Mouse (Mus musculus): ENCODE results near the gene Fry. TPM values are rescaled to one million over a fixed set of nuclear protein-coding genes. Genes with fewer than 3 reads are reported as not detected.

Gene Fry
- 2.0 and 3.2 TPM in 2 replicates for polyA plus RNA-seq (2015; fragmentation: Nextera tagmentation; extraction: Ambion mirVana)

DNA sequence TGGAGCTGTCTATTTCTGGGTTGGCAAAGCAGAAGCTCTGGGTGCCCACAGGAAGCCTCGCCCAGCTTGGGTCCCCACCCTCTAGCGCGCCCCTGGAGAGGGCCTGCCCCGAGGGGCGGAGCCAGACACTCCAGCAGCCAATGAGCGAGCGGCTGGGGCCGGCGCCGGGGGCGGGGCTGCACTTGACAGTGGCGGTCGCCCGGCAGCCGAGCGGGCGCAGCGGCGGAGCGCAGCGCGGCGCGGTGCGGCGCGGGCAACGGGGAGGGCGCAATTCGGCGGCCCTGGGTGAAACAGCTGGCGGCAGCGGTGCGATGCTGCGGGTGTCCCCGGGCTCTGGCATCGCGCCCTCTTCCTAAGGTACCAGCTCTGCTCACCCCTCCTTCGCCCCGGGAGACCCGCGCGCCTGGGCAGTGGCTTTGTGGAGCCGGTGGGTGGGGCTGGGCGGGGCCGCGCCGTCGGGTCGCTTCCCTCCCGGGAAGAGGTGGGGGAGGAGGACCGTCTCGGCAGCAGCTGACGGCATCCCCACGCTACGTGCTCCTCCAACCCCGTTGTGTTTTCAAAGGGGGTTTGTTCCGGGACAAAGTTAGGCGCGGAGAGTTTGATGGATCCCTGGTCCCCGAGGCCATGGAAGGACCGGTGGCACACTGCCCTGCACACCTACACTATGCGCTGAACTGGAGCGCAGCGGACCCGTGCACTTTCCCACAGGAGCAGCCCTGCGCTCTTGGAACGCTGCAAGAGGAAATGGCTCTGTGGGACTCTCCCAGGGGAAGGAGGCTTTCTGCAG is at the start of gene Fry:
Gene Fry (plus strand): TSS at position 191 of the 787 bp plus-strand sequence.
- TF ChIP-seq CTCF (IDR thresholded peaks at IDR 0.05; ENCODE audit: low read depth) (no peak), EP300 (IDR thresholded peaks at IDR 0.05; ENCODE audit: low read depth) (no peak)
- Histone ChIP-seq H3K4me1 (ENCODE audit: insufficient read depth) (peaks cover 22% of the 10 kb centered on the region), H3K36me3 (replicated peaks; ENCODE audit: insufficient read depth, low read length) (no peaks in the 10 kb centered on the region), H3K9me3 (ENCODE audit: low read length) (peaks cover 5% of the 10 kb centered on the region; the same call in 1 of the 2 replicates), H3K4me3 (ENCODE audit: low read depth, low read length) (peak within 1 kb of the TSS; percentile 71), H3K27ac (ENCODE audit: low read depth) (peak within 1 kb of the TSS; percentile 66), H3K4me2 (ENCODE audit: low read depth, low read length) (peak within 1 kb of the TSS; percentile 87), H3K27me3 (ENCODE audit: insufficient read depth, low read length) (no peaks in the 10 kb centered on the region), H3K9ac (replicated peaks) (peak within 1 kb of the TSS; percentile 69)
- ATAC-seq: peak; percentile 98
- under 1% methylated on average over 41 of the region's 68 CpGs for WGBS (ENCODE audit: insufficient replicate concordance)
- DNase-seq: peak; percentile 96

- H3K4me2 ChIP-seq (ENCODE audit: low read depth, low read length): no peak overlapping the region
- no peak for DNase-seq
- 16% methylated on average over 10 of the region's 10 CpGs for WGBS (ENCODE audit: insufficient replicate concordance)
Observed at GRCm38 (mm10) chr5:150070086-150070485, 48.4 kb upstream of the Fry start.

DNA sequence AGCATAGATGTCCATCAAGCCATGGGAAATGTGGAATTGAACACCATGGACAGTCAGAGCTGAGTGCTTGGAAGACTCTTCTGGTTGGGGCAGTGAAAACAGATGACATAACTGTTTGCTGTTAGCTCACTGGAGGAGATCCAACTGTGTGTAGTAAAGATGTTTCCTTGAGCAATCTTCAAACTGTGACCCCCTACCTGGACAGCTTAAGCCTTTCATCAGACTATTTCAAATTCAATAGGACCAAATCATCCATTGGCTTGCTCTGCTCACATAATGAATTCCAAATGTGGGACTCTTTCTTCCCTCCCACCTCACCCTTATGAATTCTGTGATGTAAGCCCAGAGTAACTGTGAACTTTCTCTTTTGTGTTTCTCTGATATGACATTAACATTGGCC is 46.7 kb upstream of the Fry start:
- no peaks in the 10 kb centered on the region for H3K36me3 ChIP-seq (replicated peaks; ENCODE audit: insufficient read depth, low read length)
- no peak overlapping the region for H3K9ac ChIP-seq (replicated peaks)

More at GRCm38 (mm10) chr5:150070086-150070485, 48.4 kb upstream of the Fry start:
- no peak for TF ChIP-seq EP300 (IDR thresholded peaks at IDR 0.05; ENCODE audit: low read depth)
- peak; percentile 24; the same call in 1 of the 2 replicates for TF ChIP-seq CTCF (IDR thresholded peaks at IDR 0.05; ENCODE audit: low read depth)
- Histone ChIP-seq H3K27ac (ENCODE audit: low read depth) (no peak overlapping the region), H3K4me1 (ENCODE audit: insufficient read depth) (no peaks in the 10 kb centered on the region), H3K9ac (replicated peaks) (no peak overlapping the region), H3K36me3 (replicated peaks; ENCODE audit: insufficient read depth, low read length) (no peaks in the 10 kb centered on the region), H3K4me3 (ENCODE audit: low read depth, low read length) (no peak overlapping the region), H3K27me3 (ENCODE audit: insufficient read depth, low read length) (no peaks in the 10 kb centered on the region), H3K9me3 (ENCODE audit: low read length) (no peaks in the 10 kb centered on the region)
- ATAC-seq: no peak

DNA sequence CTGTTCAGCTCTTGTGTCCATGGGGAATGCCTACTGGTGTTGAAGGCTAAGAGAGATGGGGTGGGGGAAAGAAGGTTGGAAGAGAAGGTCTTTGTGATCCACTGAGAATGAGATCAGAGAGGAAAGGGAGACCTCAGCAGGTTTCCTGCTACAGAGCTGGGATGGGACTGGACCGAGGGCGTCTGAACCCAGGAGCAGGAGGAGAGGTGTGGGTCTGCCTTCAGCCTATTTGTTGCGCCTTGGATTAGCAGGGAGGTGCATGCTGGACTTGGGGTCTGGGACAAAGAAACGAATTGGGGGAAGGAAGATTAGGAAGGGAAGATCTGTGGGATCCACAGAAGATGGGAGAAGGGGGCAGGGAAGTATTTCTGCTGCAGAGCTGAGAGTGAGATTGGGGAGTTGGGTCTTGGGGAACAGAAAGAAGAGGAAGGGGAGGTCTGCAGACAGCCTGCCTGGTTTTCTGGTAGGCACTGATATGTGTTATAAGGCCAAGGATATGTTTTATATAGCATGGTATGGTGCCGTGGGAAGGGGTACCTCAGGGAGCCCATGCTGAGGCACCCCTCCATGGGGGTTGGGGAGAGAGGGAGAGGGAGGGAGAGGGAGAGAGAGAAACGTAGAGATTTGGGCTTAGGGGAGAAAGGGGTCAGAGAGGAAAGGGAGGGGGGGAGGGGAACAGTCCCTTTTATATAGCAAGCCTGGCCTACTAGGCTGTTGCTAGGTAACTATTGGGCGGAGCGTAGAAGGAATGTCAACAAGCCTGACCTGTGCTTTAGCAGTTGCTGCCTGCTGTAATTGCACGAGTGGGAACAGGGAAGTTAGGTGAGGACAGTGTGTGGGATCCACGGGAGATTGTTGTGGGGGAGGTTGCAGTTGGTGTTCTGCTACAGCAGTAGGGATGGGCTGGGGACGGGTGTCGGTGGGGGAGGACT is 38.3 kb upstream of the Fry start:
- no peaks in the 10 kb centered on the region for H3K36me3 ChIP-seq (replicated peaks; ENCODE audit: insufficient read depth, low read length)
- H3K9me3 ChIP-seq (ENCODE audit: low read length): no peaks in the 10 kb centered on the region
- no peak for TF ChIP-seq EP300 (IDR thresholded peaks at IDR 0.05; ENCODE audit: low read depth)
- H3K4me3 ChIP-seq (ENCODE audit: low read depth, low read length): no peak overlapping the region
- no peaks in the 10 kb centered on the region for H3K27me3 ChIP-seq (ENCODE audit: insufficient read depth, low read length)
- no peaks in the 10 kb centered on the region for H3K4me1 ChIP-seq (ENCODE audit: insufficient read depth)
- no peak for ATAC-seq
- H3K27ac ChIP-seq (ENCODE audit: low read depth): no peak overlapping the region
- H3K9ac ChIP-seq (replicated peaks): no peak overlapping the region
- H3K4me2 ChIP-seq (ENCODE audit: low read depth, low read length): 0 out of 2 replicates have a peak overlapping the region, but pooled peaks have one; percentile 18
- 38% methylated on average over 12 of the region's 12 CpGs for WGBS (ENCODE audit: insufficient replicate concordance)
- no peak for DNase-seq

More for the DNA sequence above, 46.7 kb upstream of the Fry start:
- no peak for ATAC-seq
- H3K4me1 ChIP-seq (ENCODE audit: insufficient read depth): no peaks in the 10 kb centered on the region
- H3K27ac ChIP-seq (ENCODE audit: low read depth): no peak overlapping the region
- no peaks in the 10 kb centered on the region for H3K27me3 ChIP-seq (ENCODE audit: insufficient read depth, low read length)
- H3K9me3 ChIP-seq (ENCODE audit: low read length): no peaks in the 10 kb centered on the region
- DNase-seq: no peak
- no peak for TF ChIP-seq CTCF (IDR thresholded peaks at IDR 0.05; ENCODE audit: low read depth)
- no peak for TF ChIP-seq EP300 (IDR thresholded peaks at IDR 0.05; ENCODE audit: low read depth)
- no peak overlapping the region for H3K4me2 ChIP-seq (ENCODE audit: low read depth, low read length)
- H3K4me3 ChIP-seq (ENCODE audit: low read depth, low read length): no peak overlapping the region

GRCm38 (mm10) chr5:150082696-150083095 is 35.7 kb upstream of the Fry start:
- ATAC-seq (no peak), DNase-seq (no peak)
- Histone ChIP-seq H3K9me3 (ENCODE audit: low read length) (no peaks in the 10 kb centered on the region), H3K9ac (replicated peaks) (no peak overlapping the region), H3K4me3 (ENCODE audit: low read depth, low read length) (no peak overlapping the region), H3K27me3 (ENCODE audit: insufficient read depth, low read length) (no peaks in the 10 kb centered on the region), H3K36me3 (replicated peaks; ENCODE audit: insufficient read depth, low read length) (no peaks in the 10 kb centered on the region), H3K27ac (ENCODE audit: low read depth) (no peak overlapping the region), H3K4me2 (ENCODE audit: low read depth, low read length) (no peak overlapping the region), H3K4me1 (ENCODE audit: insufficient read depth) (no peaks in the 10 kb centered on the region)
- TF ChIP-seq CTCF (IDR thresholded peaks at IDR 0.05; ENCODE audit: low read depth): no peak
- TF ChIP-seq EP300 (IDR thresholded peaks at IDR 0.05; ENCODE audit: low read depth): no peak
- 81% methylated on average over 14 of the region's 14 CpGs for WGBS (ENCODE audit: insufficient replicate concordance)

DNA sequence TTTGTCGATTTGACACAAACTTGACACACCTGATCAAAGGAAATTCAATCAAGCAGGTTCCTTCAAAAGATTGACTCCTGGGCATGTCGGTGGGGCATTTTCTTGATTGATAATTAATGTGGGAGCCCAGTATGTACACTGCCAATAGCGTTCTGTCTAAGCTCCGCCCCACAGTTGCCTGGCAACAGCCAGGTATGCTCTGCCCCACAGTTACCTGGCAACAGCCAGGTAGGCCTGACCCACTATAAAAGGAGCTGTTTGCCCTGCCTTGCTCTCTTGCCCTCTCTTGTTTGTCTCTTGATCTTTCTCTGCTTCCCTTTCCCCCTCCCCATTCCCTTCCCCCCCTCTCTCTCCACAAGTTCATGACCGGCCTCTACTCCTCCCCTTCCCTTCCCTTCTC is 35.3 kb upstream of the Fry start:
- Histone ChIP-seq H3K27me3 (ENCODE audit: insufficient read depth, low read length) (no peaks in the 10 kb centered on the region), H3K27ac (ENCODE audit: low read depth) (no peak overlapping the region), H3K9me3 (ENCODE audit: low read length) (no peaks in the 10 kb centered on the region), H3K9ac (replicated peaks) (no peak overlapping the region), H3K4me1 (ENCODE audit: insufficient read depth) (no peaks in the 10 kb centered on the region), H3K36me3 (replicated peaks; ENCODE audit: insufficient read depth, low read length) (no peaks in the 10 kb centered on the region), H3K4me3 (ENCODE audit: low read depth, low read length) (no peak overlapping the region), H3K4me2 (ENCODE audit: low read depth, low read length) (no peak overlapping the region)
- TF ChIP-seq CTCF (IDR thresholded peaks at IDR 0.05; ENCODE audit: low read depth) (no peak), EP300 (IDR thresholded peaks at IDR 0.05; ENCODE audit: low read depth) (no peak)
- no peak for ATAC-seq
- no peak for DNase-seq
- 56% methylated on average over 5 of the region's 5 CpGs for WGBS (ENCODE audit: insufficient replicate concordance)
